21 mouse cellular contexts compared by ENCODE assay signal in genomic region chr5:111741352-111741751, GRCm38 (mm10). TPM values are rescaled to one million over a fixed set of nuclear protein-coding genes. Genes with fewer than 3 reads are reported as not detected.
DNase-seq lines count a peak whose midpoint lies in the region; ATAC-seq lines count a peak whose summit lies in the region.
"Had no signal": no experiment of that assay in that cellular context is flagged by ENCODE, and none has a peak within 500 bp of the region (broad histone marks: within the 10 kb centered on the region; RNA-seq: fewer than 3 reads in every experiment).

No protein-coding gene starts in this region.

- peak; percentile 80 for DNase-seq in midbrain, embryonic 11.5 days (ENCODE audit: low spot score, missing footprints)
- no peak for DNase-seq in midbrain, embryonic 10.5 days (ENCODE audit: low spot score)
- DNase-seq in midbrain, embryonic 14.5 days, result peak; percentile 56
- DNase-seq in right cerebral cortex, adult 2 months (ENCODE audit: low spot score in 2 of 2), result no peak
- DNase-seq in heart, adult 9 months (ENCODE audit: low spot score in 2 of 2), result no peak
- DNase-seq: adrenal gland, postnatal 36 days; cerebellum, adult 9-11 months; gastrocnemius, postnatal 36 days; heart, postnatal 14 days; left cerebral cortex, postnatal 4 days; lung, adult 2 months; right cerebral cortex, postnatal 4 days; thymus, postnatal 36 days had no signal

- H3K4me3 ChIP-seq in midbrain, embryonic 11.5 days (ENCODE audit: low read depth, low read length), result no peak overlapping the region
- H3K4me3 ChIP-seq in midbrain, embryonic 10.5 days, result no peak overlapping the region
- no peak overlapping the region for H3K4me3 ChIP-seq in forebrain, embryonic 15.5 days
- H3K4me3 ChIP-seq in midbrain, embryonic 14.5 days (replicated peaks; ENCODE audit: low read depth, low read length), result no peak overlapping the region
- no peak overlapping the region for H3K4me3 ChIP-seq in neural tube, embryonic 15.5 days (replicated peaks)
- H3K4me3 ChIP-seq: erythroblast, embryonic 14.5 days; heart, embryonic 10.5 days had no signal

- H3K9ac ChIP-seq in midbrain, embryonic 11.5 days (ENCODE audit: low read length), result peak overlapping the region; percentile 27; the same call in 1 of the 2 replicates
- H3K9ac ChIP-seq in forebrain, embryonic 15.5 days (replicated peaks), result peak overlapping the region; percentile 44
- peak overlapping the region; percentile 12; the same call in 1 of the 2 replicates for H3K9ac ChIP-seq in midbrain, embryonic 14.5 days (replicated peaks; ENCODE audit: low read length)
- 0 out of 2 replicates have a peak overlapping the region, but pooled peaks have one; percentile 17 for H3K9ac ChIP-seq in neural tube, embryonic 15.5 days (replicated peaks)

- H3K4me1 ChIP-seq in midbrain, embryonic 11.5 days (ENCODE audit: control insufficient read depth, insufficient read depth, low read length), result peaks cover 23% of the 10 kb centered on the region
- H3K4me1 ChIP-seq in midbrain, embryonic 10.5 days, result peaks cover 38% of the 10 kb centered on the region
- peaks cover 34% of the 10 kb centered on the region for H3K4me1 ChIP-seq in forebrain, embryonic 15.5 days
- H3K4me1 ChIP-seq in midbrain, embryonic 14.5 days (ENCODE audit: control insufficient read depth, insufficient read depth, low read length), result peaks cover 31% of the 10 kb centered on the region
- peaks cover 31% of the 10 kb centered on the region for H3K4me1 ChIP-seq in neural tube, embryonic 15.5 days

- ATAC-seq in midbrain, embryonic 11.5 days (ENCODE audit: low FRiP score), result 0 out of 2 replicates have a peak, but pooled peaks have one; percentile 12
- ATAC-seq in forebrain, embryonic 15.5 days (replicated peaks), result 0 out of 2 replicates have a peak, but pooled peaks have one; percentile 15
- ATAC-seq in midbrain, embryonic 14.5 days (ENCODE audit: low FRiP score, low TSS enrichment), result no peak
- peak; percentile 33; the same call in 1 of the 2 replicates for ATAC-seq in neural tube, embryonic 15.5 days (ENCODE audit: low FRiP score)
- ATAC-seq: intestine, postnatal 0 days had no signal

- 0 out of 2 replicates have a peak, but pooled peaks cover 2% of the 10 kb centered on the region for H3K36me3 ChIP-seq in midbrain, embryonic 11.5 days (ENCODE audit: control insufficient read depth, insufficient read depth, low read length)
- H3K36me3 ChIP-seq in midbrain, embryonic 10.5 days, result peaks cover 23% of the 10 kb centered on the region
- no peaks in the 10 kb centered on the region for H3K36me3 ChIP-seq in forebrain, embryonic 15.5 days
- 0 out of 2 replicates have a peak, but pooled peaks cover 2% of the 10 kb centered on the region for H3K36me3 ChIP-seq in midbrain, embryonic 14.5 days (ENCODE audit: control insufficient read depth, insufficient read depth, low read length)
- no peaks in the 10 kb centered on the region for H3K36me3 ChIP-seq in neural tube, embryonic 15.5 days

- H3K27me3 ChIP-seq in midbrain, embryonic 11.5 days (ENCODE audit: control insufficient read depth, insufficient read depth, low read length), result peaks cover 28% of the 10 kb centered on the region
- H3K27me3 ChIP-seq in midbrain, embryonic 10.5 days (ENCODE audit: low read depth, poor library complexity, severe bottlenecking), result peaks cover 100% of the 10 kb centered on the region
- no peaks in the 10 kb centered on the region for H3K27me3 ChIP-seq in forebrain, embryonic 15.5 days
- H3K27me3 ChIP-seq in midbrain, embryonic 14.5 days (ENCODE audit: control insufficient read depth, insufficient read depth, low read length), result peaks cover 3% of the 10 kb centered on the region; the same call in 1 of the 2 replicates
- H3K27me3 ChIP-seq in neural tube, embryonic 15.5 days (replicated peaks), result peaks cover 10% of the 10 kb centered on the region; the same call in 1 of the 2 replicates

- no peaks in the 10 kb centered on the region for H3K9me3 ChIP-seq in midbrain, embryonic 11.5 days (ENCODE audit: control insufficient read depth, low read length)
- no peaks in the 10 kb centered on the region for H3K9me3 ChIP-seq in midbrain, embryonic 10.5 days (replicated peaks)
- no peaks in the 10 kb centered on the region for H3K9me3 ChIP-seq in forebrain, embryonic 15.5 days
- no peaks in the 10 kb centered on the region for H3K9me3 ChIP-seq in midbrain, embryonic 14.5 days (ENCODE audit: control insufficient read depth, low read length)
- H3K9me3 ChIP-seq in neural tube, embryonic 15.5 days (replicated peaks), result no peaks in the 10 kb centered on the region
- H3K9me3 ChIP-seq: heart, embryonic 10.5 days had no signal

- WGBS in midbrain, embryonic 11.5 days, result 5% methylated on average over 11 of the region's 11 CpGs
- WGBS in midbrain, embryonic 10.5 days, result 5% methylated on average over 11 of the region's 11 CpGs
- WGBS in forebrain, embryonic 15.5 days, result 1% methylated on average over 11 of the region's 11 CpGs
- WGBS in midbrain, embryonic 14.5 days, result 3% methylated on average over 11 of the region's 11 CpGs
- WGBS in neural tube, embryonic 15.5 days, result 7% methylated on average over 11 of the region's 11 CpGs

- no peak overlapping the region for H3K4me2 ChIP-seq in midbrain, embryonic 11.5 days
- peak overlapping the region; percentile 30 for H3K4me2 ChIP-seq in forebrain, embryonic 15.5 days (replicated peaks)
- peak overlapping the region; percentile 40 for H3K4me2 ChIP-seq in midbrain, embryonic 14.5 days (ENCODE audit: low read length)
- H3K4me2 ChIP-seq in neural tube, embryonic 15.5 days, result no peak overlapping the region
- H3K4me2 ChIP-seq: liver, embryonic 11.5 days had no signal

- no peak overlapping the region for H3K27ac ChIP-seq in midbrain, embryonic 11.5 days (ENCODE audit: low read depth, low read length)
- H3K27ac ChIP-seq in midbrain, embryonic 10.5 days (replicated peaks), result no peak overlapping the region
- H3K27ac ChIP-seq in forebrain, embryonic 15.5 days (replicated peaks), result peak overlapping the region; percentile 96
- H3K27ac ChIP-seq in midbrain, embryonic 14.5 days (replicated peaks; ENCODE audit: low read depth, low read length), result peak overlapping the region; percentile 87
- no peak overlapping the region for H3K27ac ChIP-seq in neural tube, embryonic 15.5 days (replicated peaks)
- H3K27ac ChIP-seq: kidney, postnatal 0 days had no signal

RNA-seq across cellular contexts. Expression of gene Gm26897, which starts 7.6 kb away (rescaled TPM):
- not detected in 2 replicates for polyA plus RNA-seq in midbrain, embryonic 11.5 days (2014; fragmentation: Nextera tagmentation; extraction: Ambion mirVana)
- polyA plus RNA-seq in midbrain, embryonic 10.5 days (2016; fragmentation: Nextera tagmentation; extraction: Ambion mirVana), result not detected in 2 replicates
- not detected in 2 replicates for polyA plus RNA-seq in forebrain, embryonic 15.5 days (2015; fragmentation: Nextera tagmentation; extraction: Ambion mirVana)
- polyA plus RNA-seq in midbrain, embryonic 14.5 days (2014; fragmentation: Nextera tagmentation; extraction: Ambion mirVana), result not detected in 2 replicates
- not detected in 2 replicates for polyA plus RNA-seq in neural tube, embryonic 15.5 days (2015; fragmentation: Nextera tagmentation; extraction: Ambion mirVana)
- polyA plus RNA-seq: erythroblast, embryonic 14.5 days; heart, embryonic 10.5 days; intestine, postnatal 0 days; kidney, postnatal 0 days; liver, embryonic 11.5 days; lung, adult 2 months; testis, adult 2 months had no signal

Comparison
In these comparisons a context has a peak if more than half of its experiments do, and no peak if none do; other contexts are left out.
1. DNase-seq: peak in midbrain, embryonic 11.5 days (single experiment) and midbrain, embryonic 14.5 days (single experiment); none in midbrain, embryonic 10.5 days (single experiment), right cerebral cortex, adult 2 months (0 of 2) and heart, adult 9 months (0 of 2).
2. H3K27ac ChIP-seq: peak in forebrain, embryonic 15.5 days (single experiment) and midbrain, embryonic 14.5 days (single experiment); none in midbrain, embryonic 11.5 days (single experiment), midbrain, embryonic 10.5 days (single experiment) and neural tube, embryonic 15.5 days (single experiment).
3. H3K4me2 ChIP-seq: peak in forebrain, embryonic 15.5 days (single experiment) and midbrain, embryonic 14.5 days (single experiment); none in midbrain, embryonic 11.5 days (single experiment) and neural tube, embryonic 15.5 days (single experiment).
4. Peak in every context shown above with its lines, with median percentiles within 50 percentile points of each other: H3K9ac ChIP-seq.